Mouse (Mus musculus) olfactory bulb, adult 2 months (tissue): ENCODE measurements around the gene Kdm6b.

ENCODE experiments used
- CTCF ChIP-seq: fragments of 200-500 bp; IDR thresholded peaks from 2 replicates; pipeline ENCODE4 v1.5.1; 2012; ENCODE audit warnings: low read depth, mild to moderate bottlenecking, low read length, moderate library complexity; ENCODE audit not compliant: insufficient read depth
- POLR2A ChIP-seq: fragments of 200-500 bp; IDR thresholded peaks from 2 replicates; pipeline ENCODE4 v1.6.1; 2012; ENCODE audit warnings: mild to moderate bottlenecking, low read depth, low read length, moderate library complexity; ENCODE audit not compliant: insufficient read depth

DNA sequence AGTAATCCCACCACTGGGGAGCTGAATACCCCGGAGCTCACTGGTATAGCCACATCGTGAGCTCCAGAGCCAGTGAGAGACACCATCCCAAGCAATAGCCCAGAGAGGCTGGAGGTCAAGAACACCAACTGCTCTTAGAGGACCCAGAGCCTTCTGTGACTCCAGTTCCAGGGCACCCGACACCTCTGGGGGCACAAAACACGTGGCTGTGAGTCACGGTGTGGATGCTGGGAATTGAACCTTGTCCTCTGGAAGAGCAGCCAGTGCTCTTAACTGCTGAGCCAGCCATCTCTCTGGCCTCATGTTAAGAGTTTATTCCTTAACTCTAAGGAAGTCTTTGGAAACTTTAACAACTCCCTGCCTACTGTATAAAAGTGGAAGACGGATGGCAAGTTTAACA is 28.5 kb downstream of the Kdm6b start:
- TF ChIP-seq CTCF (no peak), POLR2A (no peak)
